Mouse (Mus musculus) heart, embryonic 16.5 days (tissue): ENCODE measurements around the gene Dnm3. TPM values are rescaled to one million over a fixed set of nuclear protein-coding genes. Genes with fewer than 3 reads are reported as not detected.
A peak's percentile ranks its signal among the peaks of the same experiment; 100 is the strongest.

Source experiments
- ATAC-seq: fragments of 200-750 bp; cut with Nextera tagmentation; replicated peaks from 2 replicates; pipeline ENCODE4 v1.8.0; 2017; ENCODE audit warnings: moderate number of reproducible peaks; ENCODE audit not compliant: insufficient read depth, low FRiP score; ENCODE audit errors: extremely low read depth
- H3K27ac ChIP-seq: fragments of 300-500 bp; sonication (generic); 2 replicates; pipeline ENCODE4 v1.5.1; 2014; ENCODE audit warnings: mild to moderate bottlenecking, low read length, control low read depth, moderate library complexity
- H3K27me3 ChIP-seq: fragments of 300-500 bp; sonication (generic); 2 replicates; pipeline ENCODE4 v1.6.1; 2014; ENCODE audit warnings: low read length, mixed read lengths; ENCODE audit not compliant: control insufficient read depth, insufficient read depth
- H3K36me3 ChIP-seq: fragments of 300-500 bp; sonication (generic); 2 replicates; pipeline ENCODE4 v1.6.1; 2014; ENCODE audit not compliant: control insufficient read depth, insufficient read depth
- H3K4me1 ChIP-seq: fragments of 300-500 bp; sonication (generic); 2 replicates; pipeline ENCODE4 v1.6.1; 2014; ENCODE audit warnings: low read length, mixed read lengths; ENCODE audit not compliant: control insufficient read depth, insufficient read depth
- H3K4me2 ChIP-seq: fragments of 300-500 bp; sonication (generic); 2 replicates; pipeline ENCODE4 v1.6.1; 2014; ENCODE audit warnings: low read depth, mild to moderate bottlenecking, control low read depth, low read length
- H3K4me3 ChIP-seq: fragments of 300-500 bp; sonication (generic); 2 replicates; pipeline ENCODE4 v1.5.1; 2014; ENCODE audit warnings: mild to moderate bottlenecking, control low read depth, low read length
- H3K9ac ChIP-seq: fragments of 300-500 bp; sonication (generic); 2 replicates; pipeline ENCODE4 v1.6.1; 2014; ENCODE audit warnings: low read length, control low read depth
- H3K9me3 ChIP-seq: fragments of 300-500 bp; sonication (generic); replicated peaks from 2 replicates; pipeline ENCODE4 v1.6.1; 2016; ENCODE audit warnings: low read length; ENCODE audit not compliant: control insufficient read depth
- WGBS: fragments of 180-500 bp; shearing (Covaris S2); extraction: QIAGEN DNeasy Blood & Tissue Kit; methylation state at CpG from one replicate; pipeline ENCODE4 v1.1.7; 2014; 5-methylcytosine and 5-hydroxymethylcytosine counted together
- polyA plus RNA-seq: library from polyadenylated mRNA; unstranded; fragments of >200 nt; fragmentation: Nextera tagmentation; extraction: Ambion mirVana; gene quantifications from 2 replicates; pipeline ENCODE4 v1.2.1, GENCODE M21; 2015

Gene Dnm3
- polyA plus RNA-seq, 1 experiment from 2014 or later, result 2.0 TPM

DNA sequence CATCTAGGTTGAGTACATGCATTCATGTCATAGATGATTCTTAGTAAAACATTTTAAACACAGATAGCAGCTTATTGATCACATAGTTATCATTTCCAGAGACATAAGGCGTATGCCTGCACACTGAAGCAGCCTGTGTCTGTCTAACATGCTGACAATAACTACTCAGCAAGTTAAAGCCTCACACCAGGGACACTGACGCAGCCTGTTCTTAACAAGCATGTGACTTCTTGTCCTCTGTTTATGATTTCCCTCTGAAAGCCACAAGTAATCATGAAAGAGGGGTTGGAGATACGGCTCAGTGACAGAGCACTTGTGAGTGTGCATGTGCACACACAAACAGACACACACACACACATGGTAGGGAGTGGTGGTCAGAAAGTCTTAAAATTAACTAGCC, 294.4 kb downstream of the Dnm3 start:
- Histone ChIP-seq H3K36me3 (no peaks in the 10 kb centered on the region), H3K27me3 (no peaks in the 10 kb centered on the region), H3K4me2 (no peak overlapping the region), H3K4me1 (peaks cover 43% of the 10 kb centered on the region), H3K9ac (no peak overlapping the region; the same call in 1 of the 2 replicates), H3K27ac (peak overlapping the region; percentile 77), H3K9me3 (no peaks in the 10 kb centered on the region), H3K4me3 (no peak overlapping the region)
- ATAC-seq, result no peak
- 60% methylated on average over 3 of the region's 3 CpGs for WGBS

- WGBS, result 66% methylated on average over 7 of the region's 7 CpGs
- Histone ChIP-seq H3K4me1 (peaks cover 31% of the 10 kb centered on the region), H3K27me3 (no peaks in the 10 kb centered on the region), H3K36me3 (no peaks in the 10 kb centered on the region), H3K4me3 (no peak overlapping the region), H3K9ac (no peak overlapping the region), H3K4me2 (no peak overlapping the region), H3K9me3 (no peaks in the 10 kb centered on the region), H3K27ac (peak overlapping the region; percentile 26; the same call in 1 of the 2 replicates)
- ATAC-seq, result no peak
Observed at GRCm38 (mm10) chr1:162181187-162181975, 296.5 kb downstream of the Dnm3 start.

DNA sequence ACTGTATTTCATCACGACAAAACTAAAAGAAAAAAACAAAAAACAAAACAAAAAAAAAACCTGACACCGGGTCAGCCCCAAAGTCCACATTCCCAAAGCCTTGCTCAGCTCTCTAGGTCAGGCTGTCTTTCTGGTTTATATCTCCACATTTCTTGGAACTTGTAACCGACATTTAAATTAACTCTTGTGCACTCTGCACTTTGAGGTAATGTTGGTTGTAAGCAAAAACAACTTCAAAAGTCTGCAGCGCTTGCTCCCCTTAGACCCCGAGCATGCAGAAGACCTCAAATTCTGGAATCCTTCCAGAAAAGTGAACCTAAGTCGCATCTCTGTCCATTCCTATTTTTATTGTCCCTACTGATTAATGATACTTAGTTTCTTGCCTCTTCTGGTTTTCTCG, 297.4 kb downstream of the Dnm3 start:
- Histone ChIP-seq H3K4me2 (no peak overlapping the region), H3K4me1 (peaks cover 28% of the 10 kb centered on the region), H3K27ac (no peak overlapping the region), H3K9me3 (no peaks in the 10 kb centered on the region), H3K9ac (no peak overlapping the region), H3K36me3 (no peaks in the 10 kb centered on the region), H3K27me3 (no peaks in the 10 kb centered on the region), H3K4me3 (no peak overlapping the region)
- 60% methylated on average over 7 of the region's 7 CpGs for WGBS
- ATAC-seq, result no peak

DNA sequence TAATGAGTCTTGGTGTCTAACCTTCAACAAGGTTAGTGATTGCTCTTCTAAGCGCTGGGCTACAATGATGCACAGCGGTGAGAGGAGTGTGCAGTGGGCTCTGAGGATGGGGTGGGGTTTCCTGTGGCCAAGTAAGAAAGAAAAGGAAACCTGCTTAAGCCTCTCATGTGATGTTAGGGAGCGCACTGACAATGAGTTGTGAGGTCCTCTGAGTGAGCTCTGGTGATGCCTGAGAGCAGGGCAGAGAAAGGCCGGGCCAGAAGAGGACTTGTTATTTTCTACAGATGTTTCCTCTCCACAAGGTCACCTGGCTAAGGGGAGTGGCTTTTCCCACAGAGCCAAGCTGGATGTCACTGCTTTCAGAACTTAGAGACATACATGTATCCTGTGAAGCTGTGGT, 298.4 kb downstream of the Dnm3 start:
- H3K27me3 ChIP-seq, result no peaks in the 10 kb centered on the region
- no peak overlapping the region for H3K4me3 ChIP-seq
- 75% methylated on average over 4 of the region's 4 CpGs for WGBS
- no peak overlapping the region for H3K27ac ChIP-seq
- no peak overlapping the region for H3K4me2 ChIP-seq
- no peak for ATAC-seq
- peaks cover 23% of the 10 kb centered on the region for H3K4me1 ChIP-seq
- no peaks in the 10 kb centered on the region for H3K9me3 ChIP-seq
- no peaks in the 10 kb centered on the region for H3K36me3 ChIP-seq
- no peak overlapping the region for H3K9ac ChIP-seq

DNA sequence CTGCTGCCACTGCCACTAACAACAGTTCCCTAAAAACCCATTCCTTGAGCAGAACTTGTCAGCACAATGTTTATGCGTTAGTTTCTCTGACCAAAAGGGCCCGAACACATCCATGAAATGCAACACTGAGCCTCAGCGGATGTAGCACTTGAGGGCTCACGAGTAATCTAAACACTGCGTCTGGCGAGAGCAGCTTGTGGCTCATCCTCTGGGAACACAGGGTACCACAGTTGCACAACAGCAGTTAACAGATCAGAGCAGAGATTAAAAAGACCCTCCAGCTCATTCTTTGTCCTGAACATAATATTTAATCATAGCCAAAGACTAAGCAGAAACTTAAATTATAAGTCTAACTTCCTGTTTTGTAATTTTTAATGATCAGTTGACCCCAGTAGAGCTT, 305.0 kb downstream of the Dnm3 start:
- Histone ChIP-seq H3K36me3 (no peaks in the 10 kb centered on the region), H3K4me1 (no peaks in the 10 kb centered on the region), H3K4me2 (no peak overlapping the region), H3K27ac (no peak overlapping the region), H3K27me3 (no peaks in the 10 kb centered on the region), H3K9ac (no peak overlapping the region), H3K9me3 (no peaks in the 10 kb centered on the region), H3K4me3 (no peak overlapping the region)
- 53% methylated on average over 6 of the region's 6 CpGs for WGBS
- no peak for ATAC-seq

GRCm38 (mm10) chr1:162163687-162164484, 313.9 kb downstream of the Dnm3 start:
- Histone ChIP-seq H3K4me3 (no peak overlapping the region), H3K4me1 (no peaks in the 10 kb centered on the region), H3K9me3 (no peaks in the 10 kb centered on the region), H3K9ac (no peak overlapping the region), H3K4me2 (no peak overlapping the region), H3K27ac (no peak overlapping the region), H3K27me3 (no peaks in the 10 kb centered on the region), H3K36me3 (no peaks in the 10 kb centered on the region)
- ATAC-seq, result no peak
- WGBS, result 63% methylated on average over 7 of the region's 7 CpGs

- H3K4me3 ChIP-seq, result no peak overlapping the region
- H3K9me3 ChIP-seq, result no peaks in the 10 kb centered on the region
- H3K36me3 ChIP-seq, result no peaks in the 10 kb centered on the region
- H3K4me2 ChIP-seq, result no peak overlapping the region
- no peak overlapping the region for H3K9ac ChIP-seq
- no peak overlapping the region for H3K27ac ChIP-seq
- ATAC-seq, result no peak
- WGBS, result 59% methylated on average over 7 of the region's 7 CpGs
- no peaks in the 10 kb centered on the region for H3K27me3 ChIP-seq
- no peaks in the 10 kb centered on the region for H3K4me1 ChIP-seq
Observed at GRCm38 (mm10) chr1:162162677-162163076, 315.2 kb downstream of the Dnm3 start.

DNA sequence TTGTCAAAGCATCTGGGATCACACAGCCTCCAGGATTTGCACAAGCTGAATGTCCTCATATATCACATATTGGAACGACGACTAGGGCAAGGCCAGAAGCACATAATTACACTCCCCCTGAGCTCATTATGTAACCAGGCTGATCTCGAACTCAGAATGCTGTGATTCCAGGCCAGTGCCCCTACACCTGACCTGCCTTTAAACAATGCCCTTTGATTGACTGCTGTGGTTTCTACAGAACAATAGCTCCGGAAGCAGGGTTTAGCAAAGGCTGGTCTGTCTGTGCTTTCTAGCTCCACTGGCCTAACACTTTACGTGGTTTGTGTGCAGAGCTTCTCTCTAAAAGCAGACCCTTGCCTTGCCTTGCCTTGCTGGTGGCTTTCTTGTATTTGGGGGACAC, 315.6 kb downstream of the Dnm3 start:
- no peak overlapping the region for H3K4me3 ChIP-seq
- no peak overlapping the region for H3K4me2 ChIP-seq
- ATAC-seq, result no peak
- H3K9me3 ChIP-seq, result no peaks in the 10 kb centered on the region
- H3K36me3 ChIP-seq, result no peaks in the 10 kb centered on the region
- H3K27ac ChIP-seq, result no peak overlapping the region
- no peak overlapping the region for H3K9ac ChIP-seq
- H3K27me3 ChIP-seq, result no peaks in the 10 kb centered on the region
- 69% methylated on average over 5 of the region's 5 CpGs for WGBS
- no peaks in the 10 kb centered on the region for H3K4me1 ChIP-seq

DNA sequence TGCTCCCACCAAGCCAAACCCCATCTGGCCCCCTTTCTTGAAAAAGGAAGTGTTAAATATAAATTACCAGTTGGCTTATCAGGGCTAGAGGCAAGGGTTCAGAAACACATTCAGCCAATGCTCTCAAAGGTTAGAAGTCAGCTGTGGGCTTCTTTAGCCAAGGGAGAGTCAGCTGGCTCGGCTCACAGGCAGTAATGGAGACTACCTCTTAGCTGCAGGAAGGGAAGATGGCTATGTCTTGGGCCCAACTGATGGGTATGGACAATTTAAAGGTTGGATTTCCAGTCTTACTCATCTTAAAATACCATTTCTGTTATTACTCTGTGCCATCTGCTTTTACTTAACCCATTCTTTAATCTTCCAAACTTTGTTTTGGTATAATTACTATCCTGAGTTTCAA, 317.1 kb downstream of the Dnm3 start:
- no peaks in the 10 kb centered on the region for H3K9me3 ChIP-seq
- H3K4me3 ChIP-seq, result no peak overlapping the region
- 71% methylated on average over 1 of the region's 1 CpGs for WGBS
- H3K9ac ChIP-seq, result no peak overlapping the region
- H3K4me2 ChIP-seq, result no peak overlapping the region
- no peak for ATAC-seq
- H3K27ac ChIP-seq, result no peak overlapping the region
- H3K36me3 ChIP-seq, result no peaks in the 10 kb centered on the region
- no peaks in the 10 kb centered on the region for H3K27me3 ChIP-seq
- no peaks in the 10 kb centered on the region for H3K4me1 ChIP-seq
